Mouse (Mus musculus) bone marrow macrophage, adult 2 months (primary cell): ENCODE results near the gene Tgfbr3l.

Experiments used
- CTCF ChIP-seq: IDR thresholded peaks from 2 replicates; pipeline ENCODE4 v1.5.1; 2012; ENCODE audit warnings: low read depth, mild to moderate bottlenecking, low read length, moderate library complexity
- POLR2A ChIP-seq: IDR thresholded peaks from 2 replicates; pipeline ENCODE4 v1.6.1; 2012; ENCODE audit warnings: mild to moderate bottlenecking, low read depth, low read length, borderline replicate concordance

- TF ChIP-seq CTCF, result no peak
- TF ChIP-seq POLR2A, result no peak
These were observed 49.8 kb downstream of the Tgfbr3l start for GRCm38 (mm10) chr8:4297822-4298221.
